Mouse (Mus musculus): ENCODE results near the gene Adora2b.

DNA sequence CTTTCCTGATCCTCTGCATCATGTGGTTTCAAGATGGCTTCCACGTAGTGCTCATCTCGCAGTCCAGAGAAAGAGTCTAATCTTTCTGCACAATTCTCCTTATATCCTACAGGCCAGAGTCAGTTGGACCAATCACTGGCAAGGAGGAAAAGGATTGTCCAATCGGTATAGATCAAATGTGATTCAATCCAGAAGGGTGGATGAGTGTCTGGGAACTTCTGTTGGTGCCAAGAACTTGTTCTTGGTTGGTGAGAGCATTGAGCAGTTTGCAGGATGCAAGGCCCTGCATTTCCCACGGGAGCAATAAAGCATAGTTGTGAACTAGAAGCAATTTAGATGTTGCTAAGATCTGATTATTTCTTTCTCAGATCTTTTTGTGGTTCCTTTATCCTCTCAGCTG, 4.3 kb upstream of the Adora2b start:
- no peak for TF ChIP-seq POLR2A (IDR thresholded peaks at IDR 0.05; ENCODE audit: insufficient read depth, low read depth, low read length)
- no peak for TF ChIP-seq CTCF (IDR thresholded peaks at IDR 0.05; ENCODE audit: insufficient read depth, low read depth, low read length)

All from olfactory bulb, adult 2 months (tissue).